Mouse (Mus musculus) regulatory T cell (primary cell): ENCODE results near the gene Mnx1.
"Not testable (repeated sequence)": the region's sequence is repeated elsewhere in the genome, so short reads cannot be mapped to it uniquely, and the experiment has no call there.

Experiments used
- in situ Hi-C: fragments of 300-600 bp; cut with MboI, MseI; formaldehyde crosslinking; loops from one replicate; pipeline ENCODE4 v1.15.1; 2025; ENCODE audit warnings: high pct_unique_total_duplicates

Gene Mnx1

GRCm38 (mm10) chr5:29469501-29469900, 8.8 kb downstream of the Mnx1 start:
- in situ Hi-C loops = no loop called here

- in situ Hi-C loops = no loop called here
These were observed 9.8 kb downstream of the Mnx1 start for GRCm38 (mm10) chr5:29468351-29469065.

- in situ Hi-C loops = no loop called here
These were observed 10.6 kb downstream of the Mnx1 start for GRCm38 (mm10) chr5:29467489-29468350.

DNA sequence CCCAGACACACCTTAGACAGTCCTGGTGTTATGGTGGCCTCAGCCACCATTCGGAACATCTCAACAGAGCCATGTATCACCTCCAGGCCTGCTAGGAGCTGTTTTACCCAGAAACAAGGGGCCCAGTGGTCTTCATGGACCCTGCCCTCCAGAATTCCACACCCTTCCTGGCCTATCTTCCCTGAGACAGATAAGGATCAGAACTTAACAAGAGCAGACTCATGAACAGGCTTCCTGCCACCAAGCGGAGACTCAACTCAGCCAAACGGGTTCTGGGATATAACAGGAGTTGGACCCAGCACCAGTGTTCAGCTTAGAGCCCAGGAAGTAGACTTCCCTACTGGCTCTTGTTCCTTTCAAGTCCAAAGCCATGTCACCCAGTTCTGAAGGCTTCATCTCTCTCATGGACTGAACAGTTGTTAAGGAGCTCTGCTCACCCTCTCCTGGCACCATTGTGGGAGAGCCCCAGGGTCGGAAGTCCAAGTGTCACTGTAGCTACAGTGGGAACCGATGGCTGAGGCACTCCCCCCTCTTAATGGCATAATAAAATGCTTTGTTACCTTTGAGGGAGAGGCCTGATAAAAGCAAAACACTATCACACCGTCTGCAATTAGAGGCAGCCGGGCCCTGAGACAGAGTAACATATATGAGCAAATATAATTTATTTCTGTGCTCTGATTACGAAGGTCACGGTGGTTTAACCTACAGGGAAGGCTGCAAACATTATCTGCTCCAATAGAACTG, 15.2 kb downstream of the Mnx1 start:
- in situ Hi-C loops = no loop called here

DNA sequence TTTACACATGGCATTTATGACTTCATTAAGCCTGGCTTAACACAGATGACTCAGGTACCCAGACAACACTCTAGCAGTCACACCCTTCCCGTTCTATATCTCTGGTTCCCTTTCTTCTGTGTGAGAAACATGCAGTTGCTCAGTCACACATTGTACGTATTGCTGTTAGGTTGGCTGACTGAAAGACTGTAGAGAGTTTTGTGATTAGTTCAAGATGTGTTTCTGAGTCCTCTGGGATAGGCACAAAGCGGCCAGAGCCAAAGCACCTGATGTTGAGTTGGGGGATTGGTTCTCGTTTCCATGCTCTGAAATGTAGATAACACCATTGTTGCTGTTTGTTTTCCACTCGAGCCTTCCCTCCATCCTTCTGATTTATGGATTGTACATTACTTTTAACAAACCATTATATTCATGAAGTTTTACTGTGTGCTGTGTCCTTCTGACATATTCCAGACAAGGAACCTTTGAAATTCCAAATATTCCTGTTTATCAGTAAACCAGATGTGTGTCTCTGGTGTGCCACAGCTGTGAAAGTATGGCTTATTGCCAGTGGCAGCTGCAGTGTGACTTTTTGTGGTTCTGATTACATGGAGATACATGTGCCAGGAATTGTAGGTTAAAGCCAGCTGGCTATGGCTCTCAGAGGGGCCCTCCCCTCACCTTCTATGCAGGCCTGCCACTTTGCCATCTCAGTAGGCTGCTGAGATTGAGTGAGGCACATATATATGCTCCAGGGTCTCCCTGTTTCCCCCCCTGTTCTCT, 21.2 kb downstream of the Mnx1 start:
- in situ Hi-C loops = no loop called here

DNA sequence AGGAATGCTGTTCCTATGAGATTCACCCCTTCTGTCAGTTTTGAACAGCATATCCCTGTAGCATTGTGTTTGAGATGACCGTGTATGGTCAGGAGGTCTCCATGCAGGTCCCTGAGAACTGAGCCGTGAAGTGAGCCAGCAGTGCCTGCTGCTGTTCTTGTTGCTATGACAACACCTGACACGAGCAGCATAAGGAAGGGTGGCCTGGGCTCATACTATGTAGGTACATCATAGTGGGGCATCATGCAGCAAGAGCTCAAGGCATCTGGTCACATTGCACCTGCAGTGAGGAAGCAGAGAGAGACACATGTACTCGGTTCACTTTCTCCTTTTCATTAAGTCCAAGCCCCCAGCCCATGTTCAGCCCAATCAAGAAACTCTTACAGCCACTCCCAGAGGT, 25.9 kb downstream of the Mnx1 start:
- in situ Hi-C loops = no loop called here

DNA sequence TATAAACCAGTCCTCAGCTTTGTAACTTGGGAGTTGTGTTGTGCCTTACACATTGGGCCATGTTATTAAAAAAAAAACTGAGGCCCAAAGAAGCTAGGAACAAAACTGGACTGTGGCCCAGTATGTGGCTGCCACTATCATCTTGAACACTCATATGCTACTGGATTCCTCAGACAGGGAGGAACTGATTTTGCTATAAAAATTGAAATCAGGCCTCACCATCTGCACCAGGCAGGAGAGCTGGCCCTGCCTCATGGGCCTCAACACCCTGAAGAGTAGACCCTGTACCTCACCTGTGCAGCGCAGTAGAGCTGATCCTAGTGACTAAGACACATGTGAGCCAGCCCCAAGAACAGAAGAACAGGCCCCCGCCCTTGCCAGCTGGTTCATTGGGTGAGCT, 33.0 kb downstream of the Mnx1 start:
- in situ Hi-C loops = no loop called here

GRCm38 (mm10) chr5:29436728-29437127, 41.5 kb downstream of the Mnx1 start:
- in situ Hi-C loops = not testable (repeated sequence)

DNA sequence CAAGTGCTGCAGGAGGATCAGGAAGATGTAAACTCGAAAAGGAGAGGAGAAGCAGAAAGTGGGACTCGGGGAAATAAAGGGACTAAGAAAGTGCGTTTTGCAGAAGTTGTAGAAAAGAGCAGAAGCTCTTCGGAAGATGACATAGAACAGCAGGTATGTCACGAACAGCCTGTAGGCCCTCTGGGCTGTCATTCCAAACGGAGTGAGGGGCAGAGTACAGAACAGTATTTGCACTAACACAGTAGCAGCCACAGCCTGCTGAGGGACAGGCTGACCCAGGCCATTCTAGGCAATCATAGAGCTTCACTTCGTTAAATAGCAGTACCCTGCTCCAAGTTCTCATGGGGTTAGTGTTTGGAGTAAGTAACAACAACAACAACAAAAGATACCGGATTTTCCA, 42.8 kb downstream of the Mnx1 start:
- in situ Hi-C loops = no loop called here

GRCm38 (mm10) chr5:29434872-29435358, 43.4 kb downstream of the Mnx1 start:
- in situ Hi-C loops = no loop called here

DNA sequence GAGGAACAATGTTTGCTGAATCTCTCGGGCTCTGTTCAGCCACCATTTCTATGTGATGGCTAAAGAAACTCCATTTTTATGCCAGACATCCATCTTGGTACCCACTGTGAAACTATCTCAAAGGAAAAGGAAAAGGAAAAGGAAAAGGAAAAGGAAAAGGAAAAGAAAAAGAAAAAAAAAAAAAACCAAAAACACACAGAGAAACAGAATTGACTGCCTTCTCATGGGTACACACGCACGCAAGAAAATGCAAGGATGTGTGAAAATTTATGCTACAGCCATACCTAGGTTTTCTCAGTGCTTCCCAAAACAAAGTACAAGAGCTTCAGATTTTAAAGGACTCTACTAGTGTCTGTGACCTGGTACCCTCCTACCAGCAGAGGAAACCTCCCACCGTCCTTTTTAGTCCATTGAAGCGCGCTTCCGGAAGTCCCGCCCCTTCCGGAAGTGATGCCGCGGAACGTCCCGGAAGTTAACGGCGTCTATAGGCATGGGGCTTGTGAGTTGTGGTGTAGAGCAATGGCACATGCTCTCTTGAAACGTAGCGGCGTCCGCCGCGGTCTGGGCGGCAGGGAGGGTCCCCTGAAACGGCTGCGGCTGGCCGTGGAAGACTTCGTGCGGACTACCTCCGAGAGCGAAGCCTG, 43.9 kb downstream of the Mnx1 start, which contains the start of gene Nom1:
Gene Nom1, plus strand, starts transcription at position 437 of the 644 bp plus-strand sequence.
- in situ Hi-C loops = no loop called here

- in situ Hi-C loops = not testable (repeated sequence)
These were observed 54.9 kb downstream of the Mnx1 start for GRCm38 (mm10) chr5:29423330-29423729.
